Mouse (Mus musculus) megakaryocyte, embryonic 14.5 days (primary cell): ENCODE measurements around the gene Glcci1.

ENCODE experiments used
- FLI1 ChIP-seq: IDR thresholded peaks from 2 replicates; pipeline ENCODE4 v1.6.1; 2012; ENCODE audit warnings: low read length, inconsistent platforms, mixed read lengths
- GATA1 ChIP-seq: IDR thresholded peaks from 3 replicates; pipeline ENCODE4 v1.6.1; 2012; ENCODE audit warnings: mixed read lengths, low read length, inconsistent platforms, borderline replicate concordance

DNA sequence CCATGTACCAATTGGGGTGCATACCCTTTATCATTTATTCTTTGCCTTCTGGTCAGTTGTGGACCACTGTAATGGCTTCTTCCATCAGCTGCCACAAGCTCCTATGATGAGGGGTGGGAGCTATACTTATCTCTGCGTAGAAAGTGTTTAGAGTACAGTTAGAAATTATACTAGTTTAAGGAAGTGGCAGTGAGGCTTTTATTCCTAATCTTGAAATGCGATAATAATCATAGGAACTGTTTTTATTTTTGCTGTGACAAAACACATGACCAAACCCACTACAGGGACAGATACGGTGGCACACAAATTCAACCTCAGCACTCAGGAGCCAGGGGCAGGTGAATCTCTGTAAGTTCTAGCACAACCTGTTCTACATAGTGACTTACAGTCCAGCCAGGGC is 17.2 kb upstream of the Glcci1 start:
- TF ChIP-seq GATA1 (no peak), FLI1 (no peak)
